Mouse (Mus musculus) fibroblast of lung, adult 2 months (primary cell): ENCODE data around the gene Klhl22.

Experiments used
- DNase-seq: peaks from one replicate; pipeline ENCODE4 v3.0.0-alpha.2; 2011; ENCODE audit warnings: low read depth

Gene Klhl22

GRCm38 (mm10) chr16:17757756-17758155, 1.7 kb upstream of the Klhl22 start:
- DNase-seq = no peak

GRCm38 (mm10) chr16:17758902-17759301, 516 bp upstream of the Klhl22 start:
- no peak for DNase-seq

GRCm38 (mm10) chr16:17759813-17760321, 449 bp downstream of the Klhl22 start:
- DNase-seq = no peak

- DNase-seq = no peak
Measured at GRCm38 (mm10) chr16:17760657-17761056, 1.2 kb downstream of the Klhl22 start.

- DNase-seq = no peak
Measured at GRCm38 (mm10) chr16:17761074-17761473, 1.7 kb downstream of the Klhl22 start.

GRCm38 (mm10) chr16:17764108-17764511, 4.7 kb downstream of the Klhl22 start:
- no peak for DNase-seq

GRCm38 (mm10) chr16:17768834-17769233, 9.4 kb downstream of the Klhl22 start:
- peak; percentile 71 for DNase-seq

GRCm38 (mm10) chr16:17771117-17771865, 11.9 kb downstream of the Klhl22 start:
- peak; percentile 94 for DNase-seq

GRCm38 (mm10) chr16:17776828-17777227, 17.4 kb downstream of the Klhl22 start:
- DNase-seq = no peak

GRCm38 (mm10) chr16:17778223-17778622, 18.8 kb downstream of the Klhl22 start:
- no peak for DNase-seq

GRCm38 (mm10) chr16:17779692-17780091, 20.3 kb downstream of the Klhl22 start:
- DNase-seq = no peak

- DNase-seq = no peak
Measured at GRCm38 (mm10) chr16:17785337-17785736, 25.9 kb downstream of the Klhl22 start.

GRCm38 (mm10) chr16:17792728-17793127, 33.3 kb downstream of the Klhl22 start:
- DNase-seq = no peak

GRCm38 (mm10) chr16:17794047-17794446, 34.6 kb downstream of the Klhl22 start:
- DNase-seq = no peak

- no peak for DNase-seq
Measured at GRCm38 (mm10) chr16:17795643-17796042, 36.2 kb downstream of the Klhl22 start.

- DNase-seq = no peak
Measured at GRCm38 (mm10) chr16:17796519-17796918, 37.1 kb downstream of the Klhl22 start.

- no peak for DNase-seq
Measured at GRCm38 (mm10) chr16:17796971-17797811, 37.8 kb downstream of the Klhl22 start, which contains the start of gene Scarf2. Scarf2 (plus strand) TSS chr16:17797282.

GRCm38 (mm10) chr16:17797812-17798311, 38.4 kb downstream of the Klhl22 start:
- no peak for DNase-seq

GRCm38 (mm10) chr16:17798321-17799180, 39.1 kb downstream of the Klhl22 start:
- DNase-seq = no peak

- no peak for DNase-seq
Measured at GRCm38 (mm10) chr16:17799584-17799983, 40.2 kb downstream of the Klhl22 start.

GRCm38 (mm10) chr16:17801777-17802455, 42.5 kb downstream of the Klhl22 start:
- DNase-seq = no peak
